Mouse (Mus musculus) liver, adult 2 months (tissue): ENCODE results near the gene Setd6. TPM values are rescaled to one million over a fixed set of nuclear protein-coding genes. Genes with fewer than 3 reads are reported as not detected.

ENCODE experiments used
- DNase-seq: peaks from one replicate; pipeline ENCODE4 v3.0.0-alpha.2; 2011; ENCODE audit warnings: low read depth, low spot score; ENCODE audit errors: extremely low read depth
- H3K27ac ChIP-seq: fragments of 200-500 bp; replicated peaks from 2 replicates; pipeline ENCODE4 v1.5.1; 2012; ENCODE audit warnings: low read depth, mild to moderate bottlenecking, control low read depth, inconsistent platforms, low read length; ENCODE audit not compliant: insufficient read depth
- H3K27me3 ChIP-seq: fragments of 200-500 bp; 2 replicates; pipeline ENCODE4 v1.6.1; 2012; ENCODE audit warnings: mild to moderate bottlenecking, moderate library complexity, low read length, inconsistent platforms; ENCODE audit not compliant: control insufficient read depth, insufficient read depth
- H3K36me3 ChIP-seq: fragments of 200-500 bp; 2 replicates; pipeline ENCODE4 v1.6.1; 2012; ENCODE audit warnings: low read length, inconsistent platforms; ENCODE audit not compliant: control insufficient read depth, insufficient read depth
- H3K4me1 ChIP-seq: fragments of 200-500 bp; 2 replicates; pipeline ENCODE4 v1.6.1; 2011; ENCODE audit warnings: low read length; ENCODE audit not compliant: control insufficient read depth, insufficient read depth
- H3K4me3 ChIP-seq: fragments of 200-500 bp; 2 replicates; pipeline ENCODE4 v1.5.1; 2011; ENCODE audit warnings: low read depth, mild to moderate bottlenecking, control low read depth, low read length, moderate library complexity; ENCODE audit not compliant: insufficient read depth
- H3K79me2 ChIP-seq: fragments of 200-500 bp; 2 replicates; pipeline ENCODE4 v1.6.1; 2012; ENCODE audit warnings: inconsistent platforms, mild to moderate bottlenecking, low read length, moderate library complexity; ENCODE audit not compliant: control insufficient read depth, insufficient read depth
- H3K9ac ChIP-seq: fragments of 200-500 bp; 2 replicates; pipeline ENCODE4 v1.6.1; 2012; ENCODE audit warnings: low read depth, mild to moderate bottlenecking, control low read depth, inconsistent platforms, low read length
- CTCF ChIP-seq: fragments of 200-500 bp; IDR thresholded peaks from 2 replicates; pipeline ENCODE4 v1.5.1; 2011; ENCODE audit warnings: low read depth, low read length, control low read depth
- POLR2A ChIP-seq: fragments of 200-500 bp; IDR thresholded peaks from 2 replicates; pipeline ENCODE4 v1.6.1; 2011; ENCODE audit warnings: low read length, control low read depth; ENCODE audit not compliant: insufficient read depth; ENCODE audit errors: extremely low read depth
- WGBS: fragments of 180-500 bp; shearing (Covaris S2); methylation state at CpG from one replicate; pipeline ENCODE4 v1.1.7; 2018; 5-methylcytosine and 5-hydroxymethylcytosine counted together
- polyA plus RNA-seq: library from polyadenylated mRNA; depleted of rRNA; stranded (reverse); fragments of >200 nt; gene quantifications from 2 replicates; pipeline ENCODE4 v1.2.3, GENCODE M21; 2012
- total RNA-seq: library from RNA; depleted of rRNA; stranded (reverse); fragments of >200 nt; gene quantifications from 2 replicates; pipeline ENCODE4 v1.2.3, GENCODE M21; 2014

Gene Setd6
- total and polyA plus RNA-seq, 2 experiments, result 13.0 to 20.9 TPM

DNA sequence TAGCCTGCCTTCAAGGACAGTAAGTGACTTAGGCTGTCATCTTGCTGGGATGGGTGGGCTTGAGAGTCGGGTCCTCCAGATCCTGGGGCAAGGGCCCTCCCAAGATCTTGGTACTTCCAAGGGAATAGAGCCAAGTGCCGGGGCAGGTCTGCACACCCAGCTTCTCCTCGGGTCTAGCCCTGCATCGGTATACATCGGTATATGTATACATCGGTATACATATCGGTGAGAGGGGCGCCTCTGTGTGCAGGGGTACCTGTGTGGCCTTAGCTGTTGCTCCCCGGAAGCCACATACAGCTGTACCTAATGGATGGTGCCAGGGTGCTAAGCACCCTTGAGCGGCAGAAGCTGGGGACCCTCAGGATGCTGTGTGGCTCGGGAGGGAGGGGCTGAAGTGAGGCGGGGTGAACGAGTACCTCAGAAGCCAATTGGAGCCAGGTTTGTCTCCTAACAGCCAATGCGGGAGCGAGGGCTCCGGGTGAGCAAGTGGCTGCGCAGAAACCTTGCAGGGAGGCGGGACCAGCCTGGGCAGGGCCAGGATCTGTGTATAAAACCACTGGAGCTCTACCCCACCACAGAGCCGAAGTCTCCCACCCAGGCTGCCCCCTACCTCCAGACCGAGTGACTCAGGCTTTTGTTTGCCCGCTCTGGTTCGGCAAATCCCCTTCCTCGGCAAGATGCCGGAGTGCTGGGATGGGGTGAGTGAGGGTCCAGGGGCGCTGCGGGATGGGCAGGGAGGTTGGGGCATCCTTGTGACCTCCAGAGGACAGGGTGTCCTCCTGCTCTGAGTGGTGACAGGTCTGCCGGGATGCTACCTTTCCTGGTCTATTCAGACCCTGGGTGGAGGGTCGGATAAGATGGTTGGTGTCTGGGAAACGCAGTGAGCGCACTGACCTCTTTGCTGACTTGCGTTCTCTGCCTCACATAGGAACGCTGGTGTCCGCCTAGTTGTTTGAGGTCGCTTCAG is 12.9 kb upstream of the Setd6 start:
- H3K27ac ChIP-seq, result no peak overlapping the region
- DNase-seq, result no peak
- H3K27me3 ChIP-seq, result no peaks in the 10 kb centered on the region
- TF ChIP-seq POLR2A (no peak), CTCF (no peak)
- H3K4me1 ChIP-seq, result no peaks in the 10 kb centered on the region
- WGBS, result 6% methylated on average over 34 of the region's 34 CpGs
- H3K4me3 ChIP-seq, result peak overlapping the region; percentile 45
- H3K36me3 ChIP-seq, result no peaks in the 10 kb centered on the region
- H3K9ac ChIP-seq, result peak overlapping the region; percentile 17; the same call in 1 of the 2 replicates
- no peaks in the 10 kb centered on the region for H3K79me2 ChIP-seq

DNA sequence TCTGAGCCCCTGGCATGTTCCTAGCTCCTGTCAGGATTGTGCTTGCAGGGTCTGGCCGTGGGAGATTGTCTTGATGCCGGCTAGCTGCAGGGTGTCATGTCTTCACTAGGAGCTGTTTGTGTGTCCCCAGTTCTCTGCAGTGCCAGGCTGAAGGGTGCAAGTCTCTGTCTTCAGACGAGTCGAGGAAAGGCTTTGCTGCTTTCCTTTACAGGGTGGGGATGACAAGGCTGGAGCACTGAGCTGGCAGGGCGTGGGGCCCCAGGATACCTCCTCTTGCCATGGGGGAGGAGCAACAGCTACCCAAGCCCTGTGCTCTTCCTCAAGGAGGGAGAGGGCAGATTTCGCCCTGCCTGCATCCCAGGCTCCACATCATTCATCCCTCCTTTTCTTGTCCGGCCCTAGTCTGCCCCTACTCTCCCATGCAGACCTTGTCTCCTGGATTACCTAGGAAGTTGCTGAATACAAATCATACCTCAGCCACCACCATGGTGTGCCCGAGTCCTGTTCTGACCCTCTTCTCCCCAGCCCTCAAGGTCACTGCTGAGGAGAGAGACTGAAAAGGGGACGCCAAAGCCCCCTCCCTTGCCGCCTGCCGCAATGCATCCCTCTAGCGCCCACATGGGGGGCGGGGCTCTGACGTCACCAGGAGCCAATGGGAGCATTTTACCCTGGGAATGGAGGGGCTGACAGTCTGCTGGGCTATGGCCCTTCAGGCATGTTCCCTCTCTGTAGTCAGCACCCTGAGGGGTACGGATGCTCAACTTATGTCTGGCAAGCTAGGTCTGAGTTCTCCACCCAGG is 12.0 kb upstream of the Setd6 start:
- no peaks in the 10 kb centered on the region for H3K27me3 ChIP-seq
- H3K27ac ChIP-seq, result no peak overlapping the region

DNA sequence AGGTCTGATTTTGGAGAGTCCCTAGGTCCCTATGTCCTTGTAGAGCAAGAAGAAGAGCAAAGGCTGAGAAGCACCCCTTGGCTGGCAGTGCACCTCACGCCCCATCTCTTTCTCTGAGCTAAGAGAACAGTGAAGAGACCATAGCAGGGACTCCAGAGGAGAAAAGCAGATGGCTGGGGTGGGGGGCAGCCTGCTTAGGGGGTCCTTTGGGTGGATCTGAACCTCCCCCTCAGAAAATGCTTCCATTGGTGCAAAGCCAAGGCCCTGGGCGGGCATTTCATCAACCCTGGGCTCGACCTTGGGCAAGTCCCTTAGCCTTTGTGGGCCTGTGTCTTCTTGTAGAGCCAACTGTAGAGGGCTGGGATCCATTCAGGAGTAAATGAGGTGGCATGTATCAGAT is 11.1 kb upstream of the Setd6 start:
- Histone ChIP-seq H3K79me2 (no peaks in the 10 kb centered on the region), H3K4me1 (no peaks in the 10 kb centered on the region), H3K9ac (no peak overlapping the region), H3K4me3 (no peak overlapping the region), H3K27ac (no peak overlapping the region), H3K27me3 (no peaks in the 10 kb centered on the region), H3K36me3 (no peaks in the 10 kb centered on the region)
- TF ChIP-seq CTCF, result no peak
- no peak for TF ChIP-seq POLR2A
- 85% methylated on average over 3 of the region's 3 CpGs for whole genome bisulfite sequencing
- no peak for DNase-seq

More for the DNA sequence above, 12.0 kb upstream of the Setd6 start:
- no peak for TF ChIP-seq CTCF
- TF ChIP-seq POLR2A, result no peak
- Histone ChIP-seq H3K4me3 (no peak overlapping the region), H3K9ac (no peak overlapping the region), H3K36me3 (no peaks in the 10 kb centered on the region), H3K4me1 (no peaks in the 10 kb centered on the region), H3K79me2 (no peaks in the 10 kb centered on the region)
- WGBS, result 11% methylated on average over 15 of the region's 15 CpGs
- no peak for DNase-seq

DNA sequence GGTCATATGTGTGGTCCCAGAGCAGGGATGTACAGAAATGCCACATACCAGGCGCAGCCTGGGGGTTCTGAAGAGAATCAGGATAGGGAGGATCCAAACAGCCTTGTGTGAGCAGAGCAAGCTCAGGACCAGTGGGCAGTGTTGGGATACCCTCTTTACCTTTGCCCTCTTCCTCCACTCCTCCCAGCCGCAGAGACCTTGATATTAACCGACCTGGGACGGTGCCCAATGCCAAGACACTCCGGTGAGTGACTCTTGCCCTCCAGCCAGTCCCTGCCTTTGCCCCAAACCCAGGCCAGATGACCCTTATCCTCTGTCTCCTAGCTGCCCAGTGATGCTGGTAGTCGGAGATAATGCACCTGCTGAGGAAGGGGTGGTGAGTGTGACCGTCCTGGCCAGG is 6.1 kb upstream of the Setd6 start:
- H3K4me1 ChIP-seq, result no peaks in the 10 kb centered on the region
- H3K27me3 ChIP-seq, result no peaks in the 10 kb centered on the region
- H3K27ac ChIP-seq, result no peak overlapping the region
- no peaks in the 10 kb centered on the region for H3K79me2 ChIP-seq
- whole genome bisulfite sequencing, result 54% methylated on average over 7 of the region's 7 CpGs
- no peak for DNase-seq
- no peaks in the 10 kb centered on the region for H3K36me3 ChIP-seq
- no peak overlapping the region for H3K4me3 ChIP-seq
- TF ChIP-seq CTCF (no peak), POLR2A (no peak)
- no peak overlapping the region for H3K9ac ChIP-seq

DNA sequence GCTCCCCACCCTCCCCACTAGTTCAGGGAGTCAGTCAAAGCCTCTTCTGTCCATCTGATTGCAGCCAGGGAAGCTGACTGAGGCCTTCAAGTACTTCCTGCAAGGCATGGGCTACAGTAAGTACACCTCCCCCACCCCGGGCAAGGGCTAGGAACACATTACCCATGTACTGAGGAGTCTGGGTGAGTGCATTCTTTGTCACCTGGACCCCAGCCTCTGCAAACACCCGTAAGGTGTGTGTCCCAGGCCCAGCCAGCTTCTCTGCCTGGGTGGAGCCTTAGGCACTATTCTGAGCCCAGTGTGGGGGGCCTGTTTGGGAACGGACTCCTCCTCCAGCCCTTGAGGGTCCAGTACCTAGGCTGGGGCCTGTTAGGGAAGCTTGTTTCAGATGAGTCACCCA is 4.7 kb upstream of the Setd6 start:
- Histone ChIP-seq H3K79me2 (no peaks in the 10 kb centered on the region), H3K9ac (no peak overlapping the region), H3K27ac (no peak overlapping the region), H3K27me3 (no peaks in the 10 kb centered on the region), H3K4me3 (no peak overlapping the region), H3K4me1 (peaks cover 2% of the 10 kb centered on the region; the same call in 1 of the 2 replicates), H3K36me3 (no peaks in the 10 kb centered on the region)
- WGBS, result 88% methylated on average over 3 of the region's 3 CpGs
- TF ChIP-seq POLR2A, result no peak
- no peak for TF ChIP-seq CTCF
- DNase-seq, result no peak
